Mouse (Mus musculus) kidney, embryonic 16.5 days (tissue): ENCODE results near the gene Map3k10. TPM values are rescaled to one million over a fixed set of nuclear protein-coding genes. Genes with fewer than 3 reads are reported as not detected.

Source experiments
- ATAC-seq: fragments of 200-750 bp; cut with Nextera tagmentation; 2 replicates; pipeline ENCODE4 v1.8.0; 2017; ENCODE audit warnings: moderate TSS enrichment; ENCODE audit not compliant: low FRiP score, low TSS enrichment
- H3K27ac ChIP-seq: fragments of 300-500 bp; sonication (generic); 2 replicates; pipeline ENCODE4 v1.5.1; 2014; ENCODE audit warnings: low read length
- H3K27me3 ChIP-seq: fragments of 300-500 bp; sonication (generic); 2 replicates; pipeline ENCODE4 v1.6.1; 2014; ENCODE audit warnings: low read length, control low read depth, mixed read lengths; ENCODE audit not compliant: insufficient read depth
- H3K36me3 ChIP-seq: fragments of 300-500 bp; sonication (generic); 2 replicates; pipeline ENCODE4 v1.6.1; 2014; ENCODE audit warnings: low read length, control low read depth, mixed read lengths; ENCODE audit not compliant: insufficient read depth
- H3K4me1 ChIP-seq: fragments of 300-500 bp; sonication (generic); 2 replicates; pipeline ENCODE4 v1.6.1; 2014; ENCODE audit warnings: low read length, control low read depth, mixed read lengths; ENCODE audit not compliant: insufficient read depth
- H3K4me2 ChIP-seq: fragments of 300-500 bp; sonication (generic); replicated peaks from 2 replicates; pipeline ENCODE4 v1.6.1; 2014; ENCODE audit warnings: low read depth, low read length
- H3K4me3 ChIP-seq: fragments of 300-500 bp; sonication (generic); 2 replicates; pipeline ENCODE4 v1.5.1; 2014; ENCODE audit warnings: mild to moderate bottlenecking, low read length
- H3K9ac ChIP-seq: fragments of 300-500 bp; sonication (generic); replicated peaks from 2 replicates; pipeline ENCODE4 v1.6.1; 2014; ENCODE audit warnings: low read length
- H3K9me3 ChIP-seq: fragments of 300-500 bp; sonication (generic); 2 replicates; pipeline ENCODE4 v1.6.1; 2016; ENCODE audit warnings: low read length, control low read depth
- WGBS: fragments of 180-500 bp; shearing (Covaris S2); extraction: QIAGEN DNeasy Blood & Tissue Kit; methylation state at CpG from one replicate; pipeline ENCODE4 v1.1.7; 2014; 5-methylcytosine and 5-hydroxymethylcytosine counted together
- polyA plus RNA-seq: library from polyadenylated mRNA; unstranded; fragments of >200 nt; fragmentation: Nextera tagmentation; extraction: Ambion mirVana; gene quantifications from 2 replicates; pipeline ENCODE4 v1.2.1, GENCODE M21; 2015

The Map3k10 gene
- polyA plus RNA-seq, 1 experiment from 2014 or later, result 4.6 TPM

GRCm38 (mm10) chr7:27657824-27658395 lies 16.5 kb downstream of the Map3k10 start:
- Histone ChIP-seq H3K9ac (0 out of 2 replicates have a peak overlapping the region, but pooled peaks have one; percentile 14), H3K4me3 (no peak overlapping the region), H3K36me3 (no peaks in the 10 kb centered on the region), H3K4me1 (peaks cover 9% of the 10 kb centered on the region), H3K27ac (no peak overlapping the region), H3K27me3 (peaks cover 46% of the 10 kb centered on the region), H3K9me3 (no peaks in the 10 kb centered on the region), H3K4me2 (peak overlapping the region; percentile 28)
- WGBS, result 23% methylated on average over 53 of the region's 53 CpGs
- ATAC-seq, result no peak

- peaks cover 55% of the 10 kb centered on the region for H3K27me3 ChIP-seq
Observed at GRCm38 (mm10) chr7:27656600-27656999, 17.8 kb downstream of the Map3k10 start.

GRCm38 (mm10) chr7:27655545-27655944 lies 18.9 kb downstream of the Map3k10 start:
- peaks cover 55% of the 10 kb centered on the region for H3K27me3 ChIP-seq

More at GRCm38 (mm10) chr7:27656600-27656999, 17.8 kb downstream of the Map3k10 start:
- Histone ChIP-seq H3K4me2 (no peak overlapping the region), H3K4me3 (no peak overlapping the region), H3K9me3 (no peaks in the 10 kb centered on the region), H3K27ac (no peak overlapping the region), H3K4me1 (peaks cover 9% of the 10 kb centered on the region), H3K36me3 (no peaks in the 10 kb centered on the region), H3K9ac (no peak overlapping the region)
- no peak for ATAC-seq
- WGBS, result 88% methylated on average over 16 of the region's 16 CpGs

GRCm38 (mm10) chr7:27654607-27655276 lies 19.7 kb downstream of the Map3k10 start:
- no peak for ATAC-seq
- no peaks in the 10 kb centered on the region for H3K36me3 ChIP-seq
- H3K4me1 ChIP-seq, result peaks cover 9% of the 10 kb centered on the region
- H3K4me2 ChIP-seq, result no peak overlapping the region
- 67% methylated on average over 20 of the region's 20 CpGs for WGBS
- no peaks in the 10 kb centered on the region for H3K9me3 ChIP-seq
- H3K4me3 ChIP-seq, result no peak overlapping the region
- H3K9ac ChIP-seq, result no peak overlapping the region
- peaks cover 55% of the 10 kb centered on the region for H3K27me3 ChIP-seq
- no peak overlapping the region for H3K27ac ChIP-seq

More at GRCm38 (mm10) chr7:27655545-27655944, 18.9 kb downstream of the Map3k10 start:
- no peaks in the 10 kb centered on the region for H3K9me3 ChIP-seq
- H3K27ac ChIP-seq, result no peak overlapping the region
- no peak overlapping the region for H3K4me2 ChIP-seq
- peaks cover 9% of the 10 kb centered on the region for H3K4me1 ChIP-seq
- no peaks in the 10 kb centered on the region for H3K36me3 ChIP-seq
- no peak overlapping the region for H3K4me3 ChIP-seq
- no peak for ATAC-seq
- no peak overlapping the region for H3K9ac ChIP-seq
- WGBS, result 26% methylated on average over 11 of the region's 11 CpGs

GRCm38 (mm10) chr7:27653681-27654437 lies 20.5 kb downstream of the Map3k10 start, which contains the start of gene Ttc9b:
Gene Ttc9b (plus strand): TSS chr7:27653915.
- H3K4me2 ChIP-seq, result peak within 1 kb of the TSS; percentile 45
- H3K4me3 ChIP-seq, result peak within 1 kb of the TSS; percentile 25
- ATAC-seq, result peak; percentile 49; the same call in 1 of the 2 replicates
- H3K4me1 ChIP-seq, result peaks cover 9% of the 10 kb centered on the region
- no peaks in the 10 kb centered on the region for H3K36me3 ChIP-seq
- WGBS, result 6% methylated on average over 54 of the region's 62 CpGs
- H3K9me3 ChIP-seq, result no peaks in the 10 kb centered on the region
- no peak within 1 kb of the TSS for H3K9ac ChIP-seq
- H3K27me3 ChIP-seq, result peaks cover 51% of the 10 kb centered on the region
- H3K27ac ChIP-seq, result no peak within 1 kb of the TSS

GRCm38 (mm10) chr7:27650949-27651348 lies 23.4 kb downstream of the Map3k10 start:
- H3K27ac ChIP-seq, result no peak overlapping the region
- no peak for ATAC-seq
- peaks cover 6% of the 10 kb centered on the region; the same call in 1 of the 2 replicates for H3K4me1 ChIP-seq
- H3K36me3 ChIP-seq, result no peaks in the 10 kb centered on the region
- peak overlapping the region; percentile 36 for H3K4me2 ChIP-seq
- 4% methylated on average over 10 of the region's 10 CpGs for WGBS
- peak overlapping the region; percentile 22 for H3K4me3 ChIP-seq
- H3K27me3 ChIP-seq, result peaks cover 39% of the 10 kb centered on the region
- no peaks in the 10 kb centered on the region for H3K9me3 ChIP-seq
- no peak overlapping the region for H3K9ac ChIP-seq

- Histone ChIP-seq H3K4me3 (no peak overlapping the region), H3K9me3 (no peaks in the 10 kb centered on the region), H3K27me3 (peaks cover 27% of the 10 kb centered on the region), H3K4me1 (peaks cover 6% of the 10 kb centered on the region; the same call in 1 of the 2 replicates), H3K9ac (no peak overlapping the region), H3K27ac (no peak overlapping the region), H3K4me2 (no peak overlapping the region), H3K36me3 (no peaks in the 10 kb centered on the region)
- no peak; the same call in 1 of the 2 replicates for ATAC-seq
- WGBS, result 90% methylated on average over 11 of the region's 11 CpGs
Observed at GRCm38 (mm10) chr7:27649723-27650122, 24.7 kb downstream of the Map3k10 start.

GRCm38 (mm10) chr7:27647281-27648002 lies 27.0 kb downstream of the Map3k10 start:
- WGBS, result 76% methylated on average over 6 of the region's 6 CpGs
- H3K4me2 ChIP-seq, result no peak overlapping the region
- peaks cover 4% of the 10 kb centered on the region for H3K27me3 ChIP-seq
- no peak overlapping the region for H3K27ac ChIP-seq
- no peak overlapping the region for H3K4me3 ChIP-seq
- H3K36me3 ChIP-seq, result no peaks in the 10 kb centered on the region
- no peak overlapping the region for H3K9ac ChIP-seq
- no peaks in the 10 kb centered on the region for H3K9me3 ChIP-seq
- ATAC-seq, result no peak
- no peaks in the 10 kb centered on the region for H3K4me1 ChIP-seq

- Histone ChIP-seq H3K27ac (no peak overlapping the region), H3K4me1 (no peaks in the 10 kb centered on the region), H3K27me3 (no peaks in the 10 kb centered on the region), H3K4me3 (no peak overlapping the region), H3K9me3 (no peaks in the 10 kb centered on the region), H3K9ac (no peak overlapping the region), H3K36me3 (no peaks in the 10 kb centered on the region), H3K4me2 (no peak overlapping the region)
- no peak for ATAC-seq
- WGBS, result 80% methylated on average over 7 of the region's 7 CpGs
Observed at GRCm38 (mm10) chr7:27646516-27646915, 27.9 kb downstream of the Map3k10 start.
